In genomic region chrX:13281329-13282088, GRCm38 (mm10) we compare ENCODE assay signal across 8 mouse cellular contexts. TPM values are rescaled to one million over a fixed set of nuclear protein-coding genes. Genes with fewer than 3 reads are reported as not detected.
DNase-seq lines count a peak whose midpoint lies in the region; ATAC-seq and TF ChIP-seq lines count a peak whose summit lies in the region.

No protein-coding gene starts in this region.

- no peak for TF ChIP-seq CTCF in gastrocnemius, adult 2 months (IDR thresholded peaks at IDR 0.05)
- TF ChIP-seq CTCF in hindbrain, postnatal 0 days (IDR thresholded peaks at IDR 0.05; ENCODE audit: low read depth) = no peak
- TF ChIP-seq CTCF in left cerebral cortex, adult 2 months (IDR thresholded peaks at IDR 0.05) = no peak

- H3K4me3 ChIP-seq in gastrocnemius, adult 2 months = peak overlapping the region; percentile 93
- peak overlapping the region; percentile 90 for H3K4me3 ChIP-seq in hindbrain, postnatal 0 days (ENCODE audit: low read length)
- peak overlapping the region; percentile 96 for H3K4me3 ChIP-seq in left cerebral cortex, adult 2 months
- peak overlapping the region; percentile 55 for H3K4me3 ChIP-seq in macrophage (ENCODE audit: inconsistent target)

- peak; percentile 68 for ATAC-seq in hindbrain, postnatal 0 days

- peak overlapping the region; percentile 97 for H3K9ac ChIP-seq in hindbrain, postnatal 0 days (replicated peaks; ENCODE audit: low read length)

- H3K36me3 ChIP-seq in hindbrain, postnatal 0 days (ENCODE audit: insufficient read depth, low read length) = no peaks in the 10 kb centered on the region; the same call in 1 of the 2 replicates
- H3K36me3 ChIP-seq in macrophage (ENCODE audit: inconsistent target) = no peaks in the 10 kb centered on the region

- peak overlapping the region; percentile 100 for H3K27ac ChIP-seq in gastrocnemius, adult 2 months
- peak overlapping the region; percentile 99 for H3K27ac ChIP-seq in hindbrain, postnatal 0 days
- H3K27ac ChIP-seq in left cerebral cortex, adult 2 months = peak overlapping the region; percentile 100
- H3K27ac ChIP-seq in macrophage = peak overlapping the region; percentile 93

- H3K4me2 ChIP-seq in hindbrain, postnatal 0 days (ENCODE audit: low read depth, low read length) = peak overlapping the region; percentile 68

- intact Hi-C loops in gastrocnemius, adult 2 months (cut with DNase I) = loop anchor here (5.0 to 10.0 kb wide), 2 partner anchors 63 to 181 kb away; no protein-coding TSS in a partner anchor
- intact Hi-C loops in left cerebral cortex, adult 2 months (cut with DNase I) = loop anchor here (5.0 to 10.0 kb wide), 3 partner anchors 233 to 403 kb away; no protein-coding TSS in a partner anchor

- no peaks in the 10 kb centered on the region for H3K27me3 ChIP-seq in hindbrain, postnatal 0 days (ENCODE audit: insufficient read depth, low read length)

- H3K79me2 ChIP-seq in macrophage (ENCODE audit: inconsistent target) = peaks cover 49% of the 10 kb centered on the region

- no peaks in the 10 kb centered on the region for H3K9me3 ChIP-seq in hindbrain, postnatal 0 days (ENCODE audit: low read length)

- WGBS in hindbrain, postnatal 0 days = 2% methylated on average over 45 of the region's 89 CpGs
- 4% methylated on average over 26 of the region's 89 CpGs for WGBS in macrophage (ENCODE audit: missing documents)

- DNase-seq in T-cell, adult 2 months (ENCODE audit: low spot score) = peak; percentile 54
- DNase-seq in cerebellum, postnatal 36 days = peak; percentile 69 to 81
- peak; percentile 80 for DNase-seq in gastrocnemius, adult 2 months
- peak; percentile 85 for DNase-seq in hindbrain, postnatal 0 days (ENCODE audit: low spot score)
- peak; percentile 59 to 71 for DNase-seq in left cerebral cortex, adult 2 months (ENCODE audit: extremely low spot score in 1 of 2, low spot score in 2 of 2)
- peak; percentile 50 for DNase-seq in right cerebral cortex, adult 18-20 months
- peak; percentile 70 for DNase-seq in urinary bladder, adult 2 months (ENCODE audit: low spot score)

- H3K4me1 ChIP-seq in hindbrain, postnatal 0 days (ENCODE audit: insufficient read depth, low read length) = no peaks in the 10 kb centered on the region

RNA-seq across cellular contexts. Expression of gene Ddx3x, which starts 0.7 kb away (rescaled TPM):
- 100 to 1,000 TPM; 138 to 199 TPM for total RNA-seq in gastrocnemius, adult 2 months (2021)
- total RNA-seq in hindbrain, postnatal 0 days (2014; rRNA removed) = 92.2 and 103 TPM in 2 replicates
- 91.7 and 110 TPM in 2 replicates for polyA plus RNA-seq in hindbrain, postnatal 0 days (2015; fragmentation: Nextera tagmentation; extraction: Ambion mirVana)
- total RNA-seq in left cerebral cortex, adult 2 months (2021) = 100 to 1,000 TPM; 172 to 190 TPM
- total RNA-seq in macrophage (2018; cell fraction: chromatin; rRNA removed) = 100 to 1,000 TPM; 145 to 573 (median 205) TPM
- 100 to 1,000 TPM; 102 to 274 (median 170) TPM for total RNA-seq in macrophage (2018; cell fraction: cytosol; rRNA removed)
- total RNA-seq in macrophage (2018; cell fraction: nucleus; rRNA removed) = 100 to 1,000 TPM; 109 to 327 (median 189) TPM
- 152 to 160 TPM (median 158 TPM) in 3 replicates for polyA plus RNA-seq in macrophage (2018)
- 61.9 and 98.8 TPM in 2 replicates for polyA plus RNA-seq in urinary bladder, adult 2 months (2012; rRNA removed)

Comparison
In these comparisons a context has a peak if more than half of its experiments do, and no peak if none do; other contexts are left out.
1. Peak in every context shown above with its lines: DNase-seq, ATAC-seq, H3K4me3 ChIP-seq and H3K27ac ChIP-seq.